Mouse (Mus musculus): ENCODE results near the gene Cyp46a1. TPM values are rescaled to one million over a fixed set of nuclear protein-coding genes. Genes with fewer than 3 reads are reported as not detected.

Gene Cyp46a1
- total and polyA plus RNA-seq, 3 experiments: not detected

DNA sequence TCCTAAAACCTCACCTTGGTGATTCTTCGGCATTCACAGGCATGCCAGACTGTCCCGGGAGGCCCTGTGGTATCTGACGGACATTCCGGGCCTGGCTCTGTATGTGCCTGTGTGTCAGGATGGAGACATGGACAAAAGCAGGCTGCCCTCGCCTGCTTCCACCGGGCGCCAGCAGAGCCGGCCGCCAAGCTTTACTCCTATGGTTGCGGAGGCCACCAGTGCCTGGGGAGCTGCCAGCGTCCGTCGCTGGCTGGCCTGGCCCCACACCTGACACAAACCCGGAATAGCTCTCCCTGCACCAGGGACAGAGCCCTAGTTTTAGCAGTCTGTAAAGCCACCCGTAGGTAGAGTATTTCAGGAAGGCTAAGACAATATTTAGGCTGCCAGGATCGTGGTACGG lies 38.1 kb downstream of the Cyp46a1 start:
- H3K4me1 ChIP-seq (ENCODE audit: control insufficient read depth in 1 of 2, insufficient read depth in 2 of 2, low read length in 2 of 2): no peaks in the 10 kb centered on the region
- DNase-seq (ENCODE audit: low read depth, low spot score): no peak
- no peak overlapping the region for H3K9ac ChIP-seq (ENCODE audit: control insufficient read depth, low read depth, low read length, poor library complexity, severe bottlenecking)
- no peaks in the 10 kb centered on the region for H3K36me3 ChIP-seq (ENCODE audit: control insufficient read depth in 1 of 2, insufficient read depth in 2 of 2, low read length in 2 of 2)
- no peaks in the 10 kb centered on the region for H3K27me3 ChIP-seq (ENCODE audit: control insufficient read depth in 1 of 2, insufficient read depth in 2 of 2, low read length in 2 of 2)
- H3K27ac ChIP-seq (ENCODE audit: control insufficient read depth, low read depth, low read length): no peak overlapping the region
- no peak for TF ChIP-seq TBP (IDR thresholded peaks at IDR 0.05; ENCODE audit: low read depth, low read length)
- TF ChIP-seq USF2 (IDR thresholded peaks at IDR 0.05; ENCODE audit: borderline replicate concordance in 1 of 2, insufficient read depth in 1 of 2, low read depth in 1 of 2, low read length in 2 of 2): no peak
- no peak for TF ChIP-seq TAL1 (IDR thresholded peaks at IDR 0.05; ENCODE audit: low read length)
- no peak for TF ChIP-seq MEF2A (IDR thresholded peaks at IDR 0.05; ENCODE audit: extremely low read depth, insufficient replicate concordance, low read depth, low read length, poor library complexity, severe bottlenecking)
- TF ChIP-seq ZC3H11A (IDR thresholded peaks at IDR 0.05; ENCODE audit: low read depth, low read length): no peak
- no peak for TF ChIP-seq ELF1 (IDR thresholded peaks at IDR 0.05; ENCODE audit: low read depth, low read length)
- TF ChIP-seq MXI1 (IDR thresholded peaks at IDR 0.05; ENCODE audit: low read depth, low read length): no peak
- TF ChIP-seq MYC (IDR thresholded peaks at IDR 0.05; ENCODE audit: low read depth, low read length): no peak
- no peak for TF ChIP-seq EP300 (IDR thresholded peaks at IDR 0.05; ENCODE audit: low read depth in 1 of 2, low read length in 2 of 2)
- no peak for TF ChIP-seq ZKSCAN1 (IDR thresholded peaks at IDR 0.05; ENCODE audit: low read depth, low read length)
- no peak for TF ChIP-seq USF1 (IDR thresholded peaks at IDR 0.05; ENCODE audit: low read depth, low read length)
- TF ChIP-seq MAX (IDR thresholded peaks at IDR 0.05; ENCODE audit: low read length): no peak
- TF ChIP-seq KAT2A (conservative IDR thresholded peaks at IDR 0.05; ENCODE audit: low read depth, low read length): no peak
- TF ChIP-seq POLR2AphosphoS2 (IDR thresholded peaks at IDR 0.05; ENCODE audit: low read length): no peak
- TF ChIP-seq NELFE (IDR thresholded peaks at IDR 0.05; ENCODE audit: low read depth, low read length): no peak
- H3K4me3 ChIP-seq (ENCODE audit: control insufficient read depth in 1 of 2, insufficient read depth in 1 of 2, low read depth in 2 of 2, low read length in 2 of 2): no peak overlapping the region
- H3K9me3 ChIP-seq (replicated peaks; ENCODE audit: insufficient read depth, low read length): no peaks in the 10 kb centered on the region
- no peaks in the 10 kb centered on the region for H3K79me2 ChIP-seq (ENCODE audit: control insufficient read depth, insufficient read depth, low read length, poor library complexity)

DNA sequence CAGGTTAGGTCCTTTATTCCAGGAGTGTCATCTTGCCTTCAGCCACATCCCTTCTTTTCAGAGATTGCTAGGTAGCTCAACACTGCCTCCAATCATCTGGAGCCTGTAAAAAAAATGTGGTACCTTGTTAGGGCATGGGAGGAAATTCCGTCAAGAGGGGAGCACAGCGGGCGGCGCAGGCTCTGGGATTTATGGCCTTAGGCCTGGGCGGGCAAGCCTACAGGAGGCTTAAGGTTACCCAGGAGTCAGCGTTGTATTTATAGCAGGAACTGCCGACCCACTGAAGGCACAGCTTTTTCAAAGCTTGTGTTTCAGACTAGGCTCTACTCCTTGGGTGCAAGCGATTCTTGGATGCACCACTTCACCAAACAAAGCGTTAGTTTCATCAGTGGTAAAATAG lies 39.4 kb downstream of the Cyp46a1 start:
- H3K9ac ChIP-seq (ENCODE audit: control insufficient read depth, low read depth, low read length, poor library complexity, severe bottlenecking): no peak overlapping the region
- TF ChIP-seq HCFC1 (IDR thresholded peaks at IDR 0.05; ENCODE audit: low read depth, low read length) (no peak), MAFK (IDR thresholded peaks at IDR 0.05; ENCODE audit: borderline replicate concordance, low read depth, low read length) (no peak), MYC (IDR thresholded peaks at IDR 0.05; ENCODE audit: low read depth, low read length) (no peak), MEF2A (IDR thresholded peaks at IDR 0.05; ENCODE audit: extremely low read depth, insufficient replicate concordance, low read depth, low read length, poor library complexity, severe bottlenecking) (no peak), POLR2AphosphoS5 (IDR thresholded peaks at IDR 0.05; ENCODE audit: borderline replicate concordance, low read depth, low read length) (no peak), MAZ (IDR thresholded peaks at IDR 0.05; ENCODE audit: low read depth, low read length) (no peak), CTCF (IDR thresholded peaks at IDR 0.05 in 2 of 3, conservative IDR thresholded peaks at IDR 0.05 in 1 of 3; ENCODE audit: control insufficient read depth in 1 of 3, insufficient read depth in 1 of 3, low read depth in 2 of 3, low read length in 3 of 3, poor library complexity in 1 of 3, severe bottlenecking in 1 of 3) (no peak), MXI1 (IDR thresholded peaks at IDR 0.05; ENCODE audit: low read depth, low read length) (no peak), BHLHE40 (IDR thresholded peaks at IDR 0.05; ENCODE audit: borderline replicate concordance, low read depth, low read length) (no peak), UBTF (IDR thresholded peaks at IDR 0.05; ENCODE audit: borderline replicate concordance, insufficient read depth, low read depth, low read length) (no peak), ZMIZ1 (IDR thresholded peaks at IDR 0.05; ENCODE audit: low read depth, low read length) (no peak)
- DNase-seq (ENCODE audit: low read depth, low spot score): no peak
- H3K79me2 ChIP-seq (ENCODE audit: control insufficient read depth, insufficient read depth, low read length, poor library complexity): no peaks in the 10 kb centered on the region
- no peaks in the 10 kb centered on the region for H3K9me3 ChIP-seq (replicated peaks; ENCODE audit: insufficient read depth, low read length)
- no peak overlapping the region for H3K27ac ChIP-seq (ENCODE audit: control insufficient read depth, low read depth, low read length)
- no peaks in the 10 kb centered on the region for H3K4me1 ChIP-seq (ENCODE audit: control insufficient read depth in 1 of 2, insufficient read depth in 2 of 2, low read length in 2 of 2)
- no peaks in the 10 kb centered on the region for H3K27me3 ChIP-seq (ENCODE audit: control insufficient read depth in 1 of 2, insufficient read depth in 2 of 2, low read length in 2 of 2)
- no peak overlapping the region for H3K4me3 ChIP-seq (ENCODE audit: control insufficient read depth in 1 of 2, insufficient read depth in 1 of 2, low read depth in 2 of 2, low read length in 2 of 2)
- no peaks in the 10 kb centered on the region for H3K36me3 ChIP-seq (ENCODE audit: control insufficient read depth in 1 of 2, insufficient read depth in 2 of 2, low read length in 2 of 2)

Measured in MEL (cell line).